Mouse (Mus musculus) neural tube, embryonic 11.5 days (tissue): ENCODE measurements at regions not wholly inside any gene's neighbourhood (a gene's known extent, or its start where the extent isn't known, plus 50 kb on each side); places are given as distances from the start of the nearest gene placed in this dataset.

ENCODE experiments used
- ATAC-seq: fragments of 200-750 bp; cut with Nextera tagmentation; 2 replicates; pipeline ENCODE4 v1.8.0; 2017; ENCODE audit warnings: moderate number of reproducible peaks, mild to moderate bottlenecking, moderate TSS enrichment, moderate library complexity; ENCODE audit not compliant: insufficient read depth, low FRiP score, low TSS enrichment
- DNase-seq: peaks from one replicate; pipeline ENCODE4 v3.0.0-alpha.2; 2015; ENCODE audit warnings: low spot score
- H3K27ac ChIP-seq: fragments of 300-500 bp; sonication (generic); 2 replicates; pipeline ENCODE4 v1.5.1; 2014; ENCODE audit warnings: low read depth, mild to moderate bottlenecking, low read length
- H3K27me3 ChIP-seq: fragments of 300-500 bp; sonication (generic); 2 replicates; pipeline ENCODE4 v1.6.1; 2014; ENCODE audit warnings: mild to moderate bottlenecking, low read length, mixed read lengths; ENCODE audit not compliant: control insufficient read depth, insufficient read depth
- H3K36me3 ChIP-seq: fragments of 300-500 bp; sonication (generic); 2 replicates; pipeline ENCODE4 v1.6.1; 2014; ENCODE audit warnings: mild to moderate bottlenecking, low read length, moderate library complexity, mixed read lengths; ENCODE audit not compliant: control insufficient read depth, insufficient read depth
- H3K4me1 ChIP-seq: fragments of 300-500 bp; sonication (generic); 2 replicates; pipeline ENCODE4 v1.6.1; 2014; ENCODE audit warnings: low read length, mixed read lengths; ENCODE audit not compliant: control insufficient read depth, insufficient read depth
- H3K4me2 ChIP-seq: fragments of 300-500 bp; sonication (generic); 2 replicates; pipeline ENCODE4 v1.6.1; 2014; ENCODE audit warnings: low read depth, mild to moderate bottlenecking, moderate library complexity
- H3K4me3 ChIP-seq: fragments of 300-500 bp; sonication (generic); 2 replicates; pipeline ENCODE4 v1.5.1; 2014; ENCODE audit warnings: low read depth, low read length
- H3K9ac ChIP-seq: fragments of 300-500 bp; sonication (generic); 2 replicates; pipeline ENCODE4 v1.6.1; 2014; ENCODE audit warnings: mild to moderate bottlenecking, low read length
- H3K9me3 ChIP-seq: fragments of 300-500 bp; sonication (generic); 2 replicates; pipeline ENCODE4 v1.6.1; 2016; ENCODE audit warnings: low read length; ENCODE audit not compliant: control insufficient read depth
- WGBS: fragments of 180-500 bp; shearing (Covaris S2); extraction: QIAGEN DNeasy Blood & Tissue Kit; methylation state at CpG from one replicate; pipeline ENCODE4 v1.1.7; 2014; 5-methylcytosine and 5-hydroxymethylcytosine counted together

DNA sequence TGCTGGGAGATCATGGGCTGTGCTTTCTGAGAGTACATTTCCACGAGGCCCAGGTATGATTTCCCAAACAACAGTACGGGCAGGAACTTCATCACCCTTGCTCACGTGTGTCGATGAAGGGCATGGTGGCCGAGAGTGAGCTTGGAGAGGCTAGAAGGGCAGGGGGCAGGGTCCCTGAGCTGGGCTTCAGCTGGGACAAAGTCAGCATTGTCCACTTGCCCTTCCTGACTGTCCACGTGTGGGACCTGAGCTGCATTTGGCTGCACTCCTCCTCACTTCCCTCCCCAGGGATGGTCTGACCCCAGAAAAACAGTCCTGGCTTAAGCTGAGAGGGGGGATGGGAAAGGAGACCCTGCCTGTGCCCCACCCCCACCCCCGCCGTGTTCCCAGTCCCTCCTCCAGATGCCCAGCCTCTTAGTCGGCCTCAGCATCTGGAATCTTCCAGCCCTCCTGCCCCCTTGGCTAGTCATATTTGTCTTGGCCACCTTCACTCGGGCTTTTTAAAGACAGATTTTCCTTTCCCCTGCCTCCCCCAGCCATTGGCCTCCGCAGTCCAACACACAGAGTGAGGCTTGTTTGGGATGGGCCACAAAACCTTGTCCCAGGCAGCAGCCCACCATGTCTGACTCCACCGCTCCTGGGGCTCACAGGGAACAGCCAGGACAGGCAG, 58.6 kb downstream of the Isg20 start:
- WGBS: 62% methylated on average over 12 of the region's 12 CpGs
- Histone ChIP-seq H3K9me3 (no peaks in the 10 kb centered on the region), H3K36me3 (no peaks in the 10 kb centered on the region), H3K27ac (no peak overlapping the region), H3K4me1 (no peaks in the 10 kb centered on the region), H3K4me3 (no peak overlapping the region), H3K9ac (no peak overlapping the region), H3K27me3 (no peaks in the 10 kb centered on the region), H3K4me2 (no peak overlapping the region)
- DNase-seq: no peak
- no peak for ATAC-seq

DNA sequence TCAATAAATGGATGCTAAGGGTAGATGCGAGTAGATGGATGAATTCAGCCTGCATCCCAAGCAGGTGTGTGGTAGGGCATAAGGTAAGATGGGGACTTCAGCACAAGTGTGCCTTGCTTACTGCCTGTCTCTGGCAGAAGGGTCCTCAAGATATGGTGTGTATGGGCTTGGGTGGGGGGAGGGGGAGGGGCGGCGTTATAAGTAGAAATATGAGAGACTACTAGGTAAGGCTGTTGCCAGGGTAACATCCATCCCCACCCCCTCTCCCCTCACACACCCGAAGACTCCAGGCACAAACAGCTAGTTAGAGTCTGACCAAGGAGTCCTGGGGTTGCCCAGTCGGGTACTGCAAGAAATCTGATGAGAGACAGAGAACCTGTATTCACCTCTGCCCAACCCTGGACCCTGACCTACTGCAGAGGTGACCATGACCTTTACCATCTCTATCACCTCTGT, 63.5 kb upstream of the Acan start:
- Histone ChIP-seq H3K4me1 (no peaks in the 10 kb centered on the region), H3K4me2 (peak overlapping the region; percentile 48), H3K27me3 (no peaks in the 10 kb centered on the region), H3K9me3 (no peaks in the 10 kb centered on the region), H3K4me3 (peak overlapping the region; percentile 27; the same call in 1 of the 2 replicates), H3K36me3 (no peaks in the 10 kb centered on the region), H3K27ac (no peak overlapping the region), H3K9ac (no peak overlapping the region)
- WGBS: 45% methylated on average over 5 of the region's 5 CpGs
- ATAC-seq (peak; percentile 41; the same call in 1 of the 2 replicates), DNase-seq (no peak)

DNA sequence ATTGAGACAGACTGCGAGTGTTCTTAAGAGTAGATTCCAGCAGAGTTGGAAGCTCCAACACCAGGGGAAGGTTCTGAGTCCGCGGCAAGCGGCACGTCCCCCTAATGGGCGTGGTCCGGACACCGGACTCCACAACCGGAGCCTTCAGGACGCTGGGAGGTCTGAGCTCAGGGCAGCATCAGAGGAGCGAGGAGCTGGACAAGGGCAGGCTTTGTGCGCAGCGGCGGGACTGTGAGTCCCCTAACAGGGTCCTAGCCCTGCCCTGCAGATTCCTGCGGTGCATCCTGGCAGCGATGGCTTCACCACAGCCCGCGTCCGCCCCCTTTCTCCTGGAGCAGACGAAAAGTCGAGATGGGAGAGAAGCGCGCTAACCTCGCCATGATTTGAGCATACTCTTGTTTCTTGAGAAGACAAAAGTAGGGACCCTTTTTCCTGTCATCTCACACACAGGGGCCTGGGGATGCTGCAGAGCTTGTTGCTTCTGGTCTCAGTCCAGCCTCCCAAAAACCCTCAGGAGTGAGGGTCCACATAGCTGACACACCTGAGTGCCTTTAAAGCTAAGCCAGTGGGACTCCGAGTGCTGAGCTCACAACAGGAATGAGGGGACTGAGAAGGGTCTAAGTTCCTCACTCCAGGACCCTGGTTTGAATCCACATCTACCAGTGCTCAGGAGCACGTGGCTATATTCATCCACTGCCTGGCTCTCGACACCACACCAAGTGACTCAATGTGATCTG, 62.8 kb upstream of the Acan start:
- no peaks in the 10 kb centered on the region for H3K9me3 ChIP-seq
- peak overlapping the region; percentile 27 for H3K4me3 ChIP-seq
- ATAC-seq (peak; percentile 72), DNase-seq (peak; percentile 77)
- H3K27me3 ChIP-seq: no peaks in the 10 kb centered on the region
- peak overlapping the region; percentile 47 for H3K9ac ChIP-seq
- H3K4me2 ChIP-seq: peak overlapping the region; percentile 48
- 4% methylated on average over 27 of the region's 27 CpGs for WGBS
- no peaks in the 10 kb centered on the region for H3K4me1 ChIP-seq
- no peaks in the 10 kb centered on the region for H3K36me3 ChIP-seq
- H3K27ac ChIP-seq: no peak overlapping the region

DNA sequence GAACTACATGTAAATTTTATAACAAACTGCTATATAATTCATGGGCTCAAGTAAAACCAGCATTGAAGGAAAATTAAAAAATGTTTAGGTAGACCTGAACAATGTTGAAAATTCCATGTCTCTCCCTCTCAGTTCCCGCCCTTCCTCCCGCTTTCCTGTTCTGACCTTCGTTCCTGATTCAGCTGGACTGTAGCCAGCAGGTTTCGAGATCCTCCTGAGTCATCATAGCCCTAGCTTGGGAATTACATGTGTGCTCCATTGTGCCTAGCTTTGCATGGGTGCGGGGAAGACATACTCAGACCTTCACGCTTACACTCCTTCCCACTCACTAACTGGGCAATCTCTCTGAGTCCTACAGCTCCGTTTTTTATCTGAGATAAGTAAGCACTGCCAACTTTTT, 60.3 kb upstream of the Acan start:
- WGBS: 90% methylated on average over 7 of the region's 7 CpGs
- no peaks in the 10 kb centered on the region for H3K9me3 ChIP-seq
- no peak for ATAC-seq
- no peak overlapping the region for H3K4me3 ChIP-seq
- H3K36me3 ChIP-seq: no peaks in the 10 kb centered on the region
- no peak overlapping the region for H3K27ac ChIP-seq
- no peaks in the 10 kb centered on the region for H3K27me3 ChIP-seq
- no peaks in the 10 kb centered on the region for H3K4me1 ChIP-seq
- H3K9ac ChIP-seq: no peak overlapping the region
- H3K4me2 ChIP-seq: no peak overlapping the region
- DNase-seq: no peak

DNA sequence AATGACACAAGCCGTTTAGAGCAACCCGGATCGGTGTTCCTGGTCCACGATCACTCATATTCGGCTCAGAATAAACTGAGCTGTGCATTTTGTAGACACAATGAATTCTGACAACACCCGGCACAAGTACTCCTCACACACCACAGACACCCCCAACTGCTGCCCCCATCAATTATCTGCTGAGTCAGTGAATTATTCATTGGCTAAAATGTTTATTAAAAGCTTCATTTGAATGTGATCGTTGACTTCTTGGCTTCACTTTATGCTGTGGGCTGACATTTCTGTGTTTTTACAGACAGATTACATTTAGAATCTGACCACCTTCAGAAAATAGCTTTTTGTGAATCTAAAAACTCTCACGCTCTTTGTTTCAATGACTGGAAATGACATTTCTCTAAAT, 59.1 kb upstream of the Acan start:
- Histone ChIP-seq H3K9ac (no peak overlapping the region), H3K36me3 (no peaks in the 10 kb centered on the region), H3K27ac (no peak overlapping the region), H3K4me2 (no peak overlapping the region), H3K27me3 (no peaks in the 10 kb centered on the region), H3K4me3 (no peak overlapping the region), H3K4me1 (no peaks in the 10 kb centered on the region), H3K9me3 (no peaks in the 10 kb centered on the region)
- whole genome bisulfite sequencing: 90% methylated on average over 8 of the region's 8 CpGs
- DNase-seq: no peak
- ATAC-seq: no peak

DNA sequence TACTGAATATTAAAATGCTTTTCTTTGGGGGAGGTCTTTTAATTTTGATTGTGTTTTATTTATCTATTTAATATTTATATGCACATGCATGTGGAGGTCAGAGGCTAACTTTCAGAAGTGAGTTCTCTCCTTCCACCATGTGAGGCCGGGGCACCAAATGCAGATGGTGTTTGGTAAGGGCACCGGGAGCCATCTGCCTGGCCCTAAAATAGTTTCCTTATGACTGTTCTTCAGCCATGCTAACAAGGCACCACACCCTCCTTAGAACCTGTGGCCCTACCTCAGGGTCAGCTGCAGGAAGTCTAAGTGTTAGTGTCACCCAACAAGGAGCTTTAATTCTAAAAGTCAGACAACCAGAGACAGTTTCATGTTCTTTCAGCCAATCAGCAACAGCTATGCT, 58.2 kb upstream of the Acan start:
- H3K9me3 ChIP-seq: no peaks in the 10 kb centered on the region
- H3K4me3 ChIP-seq: no peak overlapping the region
- H3K9ac ChIP-seq: no peak overlapping the region
- no peak overlapping the region for H3K27ac ChIP-seq
- H3K4me1 ChIP-seq: no peaks in the 10 kb centered on the region
- 79% methylated on average over 2 of the region's 2 CpGs for WGBS
- no peaks in the 10 kb centered on the region for H3K36me3 ChIP-seq
- H3K27me3 ChIP-seq: no peaks in the 10 kb centered on the region
- DNase-seq (no peak), ATAC-seq (no peak)
- no peak overlapping the region for H3K4me2 ChIP-seq

DNA sequence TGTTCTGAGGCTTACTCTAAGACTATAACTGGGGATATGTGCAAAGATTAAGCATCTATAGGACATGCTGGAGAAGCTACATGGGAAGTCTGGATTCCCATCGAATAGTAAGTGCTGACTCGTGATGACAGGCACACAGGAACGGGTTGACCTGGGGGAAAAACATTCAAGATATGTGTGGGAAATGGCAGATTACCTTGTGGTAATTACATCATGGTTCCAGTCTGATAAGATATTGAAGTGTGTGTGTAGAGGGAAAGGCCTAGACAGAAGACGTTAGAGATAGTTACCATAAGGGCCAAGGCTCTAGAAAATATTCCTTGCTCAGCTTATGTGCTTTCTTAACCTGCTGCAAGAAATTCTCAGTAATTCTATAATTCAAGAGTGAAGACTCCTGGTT, 57.5 kb upstream of the Acan start:
- Histone ChIP-seq H3K27me3 (no peaks in the 10 kb centered on the region), H3K36me3 (no peaks in the 10 kb centered on the region), H3K4me2 (no peak overlapping the region), H3K4me3 (no peak overlapping the region), H3K9ac (no peak overlapping the region), H3K27ac (no peak overlapping the region), H3K4me1 (no peaks in the 10 kb centered on the region), H3K9me3 (no peaks in the 10 kb centered on the region)
- WGBS: 80% methylated on average over 4 of the region's 4 CpGs
- DNase-seq (no peak), ATAC-seq (no peak)
